Mouse (Mus musculus): ENCODE data around the gene Fat1. TPM values are rescaled to one million over a fixed set of nuclear protein-coding genes. Genes with fewer than 3 reads are reported as not detected.

Gene Fat1
- polyA plus RNA-seq, 1 experiment: 54.0 TPM

DNA sequence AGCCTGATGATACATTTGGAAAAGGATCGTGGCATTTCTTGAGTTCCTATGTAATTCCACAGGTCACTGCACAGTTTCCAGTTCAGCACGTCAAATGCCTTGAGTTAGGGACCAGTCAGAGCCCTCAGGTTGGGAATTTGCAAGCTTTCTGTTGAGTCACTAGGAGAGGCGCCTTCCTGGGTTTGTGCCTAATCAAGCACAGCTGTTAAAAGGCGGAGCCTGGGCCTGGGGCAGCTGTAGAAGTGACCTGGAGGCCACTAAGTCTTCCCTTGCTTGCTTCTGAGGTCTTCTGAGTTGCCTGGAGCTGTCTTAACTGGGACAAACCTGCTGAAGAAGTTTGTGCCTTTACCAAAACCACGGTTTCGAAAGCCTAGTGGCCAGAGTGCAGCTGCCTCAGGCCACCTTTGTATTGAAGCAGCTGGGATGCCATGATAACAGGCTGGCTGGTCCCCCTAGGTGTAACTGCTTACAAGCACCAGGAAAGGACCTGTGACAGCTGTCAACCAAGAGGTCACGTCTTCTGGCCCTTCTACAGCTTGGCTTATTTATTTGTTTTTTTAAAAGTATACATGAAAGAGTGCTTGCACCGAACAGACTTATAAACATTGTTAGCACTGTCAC is 66.4 kb downstream of the Fat1 start:
- WGBS: 37% methylated on average over 8 of the region's 8 CpGs
- H3K27me3 ChIP-seq (ENCODE audit: control insufficient read depth, insufficient read depth, low read length): no peaks in the 10 kb centered on the region

GRCm38 (mm10) chr8:45002686-45003085 is 67.4 kb downstream of the Fat1 start:
- H3K4me1 ChIP-seq (ENCODE audit: control insufficient read depth, insufficient read depth, insufficient read length, low read length): peaks cover 14% of the 10 kb centered on the region; the same call in 1 of the 2 replicates
- no peak overlapping the region for H3K27ac ChIP-seq (ENCODE audit: insufficient read depth, low read depth, low read length)
- peaks cover 4% of the 10 kb centered on the region for H3K36me3 ChIP-seq (ENCODE audit: control insufficient read depth, insufficient read depth, low read length)
- no peaks in the 10 kb centered on the region for H3K27me3 ChIP-seq (ENCODE audit: control insufficient read depth, insufficient read depth, low read length)
- WGBS: 65% methylated on average over 4 of the region's 4 CpGs
- TF ChIP-seq POLR2A (IDR thresholded peaks at IDR 0.05; ENCODE audit: low read depth, low read length) (no peak), CTCF (IDR thresholded peaks at IDR 0.05; ENCODE audit: extremely low read depth, insufficient read length, insufficient replicate concordance, low read depth, low read length) (no peak)
- H3K4me3 ChIP-seq (ENCODE audit: low read depth, low read length): no peak overlapping the region

More for the DNA sequence above, 66.4 kb downstream of the Fat1 start:
- Histone ChIP-seq H3K4me1 (ENCODE audit: control insufficient read depth, insufficient read depth, insufficient read length, low read length) (peaks cover 14% of the 10 kb centered on the region; the same call in 1 of the 2 replicates), H3K36me3 (ENCODE audit: control insufficient read depth, insufficient read depth, low read length) (peaks cover 4% of the 10 kb centered on the region), H3K4me3 (ENCODE audit: low read depth, low read length) (no peak overlapping the region), H3K27ac (ENCODE audit: insufficient read depth, low read depth, low read length) (no peak overlapping the region)
- TF ChIP-seq CTCF (IDR thresholded peaks at IDR 0.05; ENCODE audit: extremely low read depth, insufficient read length, insufficient replicate concordance, low read depth, low read length): no peak
- no peak for TF ChIP-seq POLR2A (IDR thresholded peaks at IDR 0.05; ENCODE audit: low read depth, low read length)

GRCm38 (mm10) chr8:45004021-45004420 is 68.8 kb downstream of the Fat1 start:
- no peak overlapping the region for H3K27ac ChIP-seq (ENCODE audit: insufficient read depth, low read depth, low read length)
- TF ChIP-seq CTCF (IDR thresholded peaks at IDR 0.05; ENCODE audit: extremely low read depth, insufficient read length, insufficient replicate concordance, low read depth, low read length) (no peak), POLR2A (IDR thresholded peaks at IDR 0.05; ENCODE audit: low read depth, low read length) (no peak)
- peaks cover 9% of the 10 kb centered on the region for H3K36me3 ChIP-seq (ENCODE audit: control insufficient read depth, insufficient read depth, low read length)
- H3K4me1 ChIP-seq (ENCODE audit: control insufficient read depth, insufficient read depth, insufficient read length, low read length): peaks cover 14% of the 10 kb centered on the region; the same call in 1 of the 2 replicates
- 44% methylated on average over 3 of the region's 3 CpGs for WGBS
- no peaks in the 10 kb centered on the region for H3K27me3 ChIP-seq (ENCODE audit: control insufficient read depth, insufficient read depth, low read length)
- H3K4me3 ChIP-seq (ENCODE audit: low read depth, low read length): no peak overlapping the region

DNA sequence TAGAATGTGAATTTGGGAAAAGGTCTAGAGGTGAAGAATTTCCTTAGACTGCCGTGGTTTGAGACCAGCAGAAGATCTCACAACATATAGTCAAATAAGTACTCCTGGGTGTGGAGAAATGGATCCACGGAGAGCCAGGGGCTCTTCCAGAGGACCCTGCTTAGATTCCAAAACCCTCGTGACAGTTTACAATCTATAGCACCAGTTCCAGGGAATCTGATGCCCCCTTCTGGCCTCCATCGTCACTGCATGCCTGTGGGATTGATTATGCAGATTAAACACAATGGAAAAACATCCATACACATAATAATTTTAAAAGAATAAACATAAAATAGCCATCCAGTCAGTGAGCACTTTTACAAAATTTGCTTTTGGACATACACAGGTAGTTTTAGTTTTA is 75.4 kb downstream of the Fat1 start:
- Histone ChIP-seq H3K27ac (ENCODE audit: insufficient read depth, low read depth, low read length) (no peak overlapping the region), H3K4me3 (ENCODE audit: low read depth, low read length) (no peak overlapping the region), H3K27me3 (ENCODE audit: control insufficient read depth, insufficient read depth, low read length) (no peaks in the 10 kb centered on the region), H3K4me1 (ENCODE audit: control insufficient read depth, insufficient read depth, insufficient read length, low read length) (peaks cover 4% of the 10 kb centered on the region; the same call in 1 of the 2 replicates), H3K36me3 (ENCODE audit: control insufficient read depth, insufficient read depth, low read length) (peaks cover 52% of the 10 kb centered on the region)
- 41% methylated on average over 4 of the region's 4 CpGs for WGBS
- TF ChIP-seq POLR2A (IDR thresholded peaks at IDR 0.05; ENCODE audit: low read depth, low read length): no peak
- TF ChIP-seq CTCF (IDR thresholded peaks at IDR 0.05; ENCODE audit: extremely low read depth, insufficient read length, insufficient replicate concordance, low read depth, low read length): peak; percentile 60; the same call in 1 of the 2 replicates

DNA sequence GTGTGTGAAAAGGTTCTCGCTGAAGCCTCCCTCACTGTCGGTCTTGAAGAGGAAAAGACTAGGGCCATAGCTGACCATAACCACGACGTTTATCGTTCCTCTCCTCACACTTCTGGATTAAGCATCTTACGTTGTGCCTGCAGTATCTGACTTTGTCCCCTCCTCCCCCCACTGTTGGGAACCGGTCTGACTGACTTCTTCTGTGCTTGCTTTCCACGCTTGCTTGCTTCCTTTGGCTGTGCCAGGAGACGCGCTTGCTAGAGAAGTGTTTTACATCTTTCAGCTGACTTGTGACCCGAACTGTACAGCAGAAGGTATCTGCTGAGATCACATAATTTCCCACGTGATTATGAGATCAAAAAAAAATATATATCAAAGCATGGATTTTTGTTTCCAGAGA is 76.5 kb downstream of the Fat1 start:
- Histone ChIP-seq H3K27ac (ENCODE audit: insufficient read depth, low read depth, low read length) (no peak overlapping the region), H3K27me3 (ENCODE audit: control insufficient read depth, insufficient read depth, low read length) (no peaks in the 10 kb centered on the region), H3K4me1 (ENCODE audit: control insufficient read depth, insufficient read depth, insufficient read length, low read length) (peaks cover 4% of the 10 kb centered on the region; the same call in 1 of the 2 replicates), H3K4me3 (ENCODE audit: low read depth, low read length) (no peak overlapping the region), H3K36me3 (ENCODE audit: control insufficient read depth, insufficient read depth, low read length) (peaks cover 56% of the 10 kb centered on the region)
- TF ChIP-seq CTCF (IDR thresholded peaks at IDR 0.05; ENCODE audit: extremely low read depth, insufficient read length, insufficient replicate concordance, low read depth, low read length): no peak
- TF ChIP-seq POLR2A (IDR thresholded peaks at IDR 0.05; ENCODE audit: low read depth, low read length): no peak
- WGBS: 85% methylated on average over 12 of the region's 12 CpGs

- 25% methylated on average over 8 of the region's 8 CpGs for WGBS
- H3K27ac ChIP-seq (ENCODE audit: insufficient read depth, low read depth, low read length): no peak overlapping the region
- peaks cover 4% of the 10 kb centered on the region; the same call in 1 of the 2 replicates for H3K4me1 ChIP-seq (ENCODE audit: control insufficient read depth, insufficient read depth, insufficient read length, low read length)
- H3K4me3 ChIP-seq (ENCODE audit: low read depth, low read length): no peak overlapping the region
- no peak for TF ChIP-seq POLR2A (IDR thresholded peaks at IDR 0.05; ENCODE audit: low read depth, low read length)
- no peak for TF ChIP-seq CTCF (IDR thresholded peaks at IDR 0.05; ENCODE audit: extremely low read depth, insufficient read length, insufficient replicate concordance, low read depth, low read length)
- H3K27me3 ChIP-seq (ENCODE audit: control insufficient read depth, insufficient read depth, low read length): no peaks in the 10 kb centered on the region
- H3K36me3 ChIP-seq (ENCODE audit: control insufficient read depth, insufficient read depth, low read length): peaks cover 63% of the 10 kb centered on the region
Measured at GRCm38 (mm10) chr8:45013852-45014251, 78.6 kb downstream of the Fat1 start.

GRCm38 (mm10) chr8:45014498-45015067 is 79.3 kb downstream of the Fat1 start:
- Histone ChIP-seq H3K4me3 (ENCODE audit: low read depth, low read length) (no peak overlapping the region), H3K36me3 (ENCODE audit: control insufficient read depth, insufficient read depth, low read length) (peaks cover 66% of the 10 kb centered on the region), H3K4me1 (ENCODE audit: control insufficient read depth, insufficient read depth, insufficient read length, low read length) (peaks cover 4% of the 10 kb centered on the region; the same call in 1 of the 2 replicates), H3K27ac (ENCODE audit: insufficient read depth, low read depth, low read length) (no peak overlapping the region), H3K27me3 (ENCODE audit: control insufficient read depth, insufficient read depth, low read length) (no peaks in the 10 kb centered on the region)
- WGBS: 46% methylated on average over 11 of the region's 11 CpGs
- TF ChIP-seq CTCF (IDR thresholded peaks at IDR 0.05; ENCODE audit: extremely low read depth, insufficient read length, insufficient replicate concordance, low read depth, low read length): no peak
- no peak for TF ChIP-seq POLR2A (IDR thresholded peaks at IDR 0.05; ENCODE audit: low read depth, low read length)

Measured in small intestine, adult 2 months (tissue).